15 mouse cellular contexts compared by ENCODE assay signal in genomic region chr6:108770880-108771279, GRCm38 (mm10).
"Had no signal": no experiment of that assay in that cellular context is flagged by ENCODE, and none has a peak within 500 bp of the region (broad histone marks: within the 10 kb centered on the region; RNA-seq: fewer than 3 reads in every experiment).

No protein-coding gene starts in this region.

- H3K4me1 ChIP-seq: midbrain, embryonic 10.5 days; neural tube, embryonic 13.5 days; neural tube, embryonic 15.5 days; stomach, embryonic 15.5 days had no signal

- H3K9ac ChIP-seq: lung, embryonic 14.5 days; neural tube, embryonic 13.5 days; neural tube, embryonic 15.5 days; stomach, embryonic 15.5 days had no signal

- H3K9me3 ChIP-seq: midbrain, embryonic 10.5 days; neural tube, embryonic 13.5 days; neural tube, embryonic 15.5 days; stomach, embryonic 15.5 days had no signal

- H3K4me2 ChIP-seq: lung, embryonic 14.5 days; neural tube, embryonic 13.5 days; neural tube, embryonic 15.5 days; stomach, embryonic 15.5 days had no signal

- H3K4me3 ChIP-seq: midbrain, embryonic 10.5 days; myocyte; neural tube, embryonic 13.5 days; neural tube, embryonic 15.5 days; stomach, embryonic 15.5 days had no signal

- DNase-seq: lung, adult 18-20 months; lung, embryonic 14.5 days; lung, postnatal 10 days; lung, postnatal 4 days; midbrain, embryonic 14.5 days; right cerebral cortex, postnatal 14 days; thymus, adult 18-20 months; thymus, postnatal 14 days; thymus, postnatal 36 days had no signal

- H3K27me3 ChIP-seq: neural tube, embryonic 13.5 days; neural tube, embryonic 15.5 days; stomach, embryonic 15.5 days had no signal

- ATAC-seq: midbrain, embryonic 16.5 days had no signal

- H3K27ac ChIP-seq: midbrain, embryonic 10.5 days; neural tube, embryonic 13.5 days; neural tube, embryonic 15.5 days; stomach, embryonic 15.5 days had no signal

- H3K36me3 ChIP-seq: midbrain, embryonic 10.5 days; neural tube, embryonic 13.5 days; neural tube, embryonic 15.5 days; stomach, embryonic 15.5 days had no signal
